Mouse (Mus musculus) urinary bladder, adult 2 months (tissue): Measurements from ENCODE around the gene Tmem163. TPM values are rescaled to one million over a fixed set of nuclear protein-coding genes. Genes with fewer than 3 reads are reported as not detected.

Source experiments
- DNase-seq: peaks from one replicate; pipeline ENCODE4 v3.0.0; 2022; ENCODE audit warnings: low spot score
- polyA plus RNA-seq: library from polyadenylated mRNA; depleted of rRNA; stranded (reverse); fragments of >200 nt; gene quantifications from 2 replicates; pipeline ENCODE4 v1.2.3, GENCODE M21; 2012

Tmem163 gene
- polyA plus RNA-seq, 1 experiment: 0.21 TPM

DNA sequence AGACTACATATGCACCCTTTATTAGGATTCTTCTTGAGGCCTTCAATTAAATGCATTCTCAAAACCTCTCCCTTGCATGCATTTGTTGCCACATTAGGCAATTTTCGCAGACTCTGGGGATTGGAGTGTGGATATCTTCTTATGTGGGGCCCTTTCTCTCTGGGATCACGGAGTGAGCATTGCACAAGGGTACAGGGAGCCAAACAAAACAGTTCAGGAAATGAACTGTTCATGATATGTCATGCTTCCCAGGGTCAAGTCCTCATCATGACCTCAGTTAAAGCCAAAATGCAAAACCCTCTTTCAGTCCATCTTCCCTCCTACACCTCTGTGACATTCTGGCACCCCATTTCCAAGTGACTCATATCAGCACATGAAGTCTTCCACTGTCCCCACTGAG is 27.8 kb downstream of the Tmem163 start:
- no peak for DNase-seq

DNA sequence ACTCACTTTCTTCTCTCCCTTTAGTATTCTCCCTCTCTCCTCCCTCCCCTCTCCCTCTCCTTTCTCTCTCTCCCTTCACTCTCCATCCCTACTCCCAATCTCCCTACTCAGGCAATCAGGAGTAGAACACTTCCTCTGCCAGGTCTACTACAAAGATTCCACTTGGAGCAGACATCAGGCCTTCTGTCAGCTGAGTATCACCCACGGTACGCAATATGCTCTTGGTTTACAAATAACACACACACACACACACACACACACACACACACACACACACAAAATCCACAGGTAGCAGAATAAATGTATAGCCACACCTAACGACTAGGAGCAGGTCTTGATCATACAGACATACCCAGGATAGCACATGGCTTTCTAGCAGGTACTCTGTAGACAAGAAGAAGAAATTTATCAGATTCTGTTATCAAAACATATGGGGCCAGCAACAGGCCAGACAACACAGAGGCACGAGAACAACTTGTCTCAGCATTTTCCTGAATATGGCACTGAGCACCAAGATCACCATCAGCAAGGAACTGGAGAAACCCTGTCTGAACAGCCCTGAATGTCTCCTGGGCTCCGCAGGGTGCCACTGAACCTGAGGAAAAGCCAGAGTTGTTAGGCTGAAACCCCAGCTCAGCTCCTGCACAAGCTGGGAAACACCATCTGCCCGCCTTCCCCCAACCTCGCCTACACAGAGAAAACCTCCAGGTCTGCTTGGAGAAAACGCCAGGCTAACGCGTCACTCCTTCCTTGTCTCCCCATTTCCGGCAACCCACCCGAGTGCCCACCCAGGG is 36.2 kb downstream of the Tmem163 start:
- no peak for DNase-seq

DNA sequence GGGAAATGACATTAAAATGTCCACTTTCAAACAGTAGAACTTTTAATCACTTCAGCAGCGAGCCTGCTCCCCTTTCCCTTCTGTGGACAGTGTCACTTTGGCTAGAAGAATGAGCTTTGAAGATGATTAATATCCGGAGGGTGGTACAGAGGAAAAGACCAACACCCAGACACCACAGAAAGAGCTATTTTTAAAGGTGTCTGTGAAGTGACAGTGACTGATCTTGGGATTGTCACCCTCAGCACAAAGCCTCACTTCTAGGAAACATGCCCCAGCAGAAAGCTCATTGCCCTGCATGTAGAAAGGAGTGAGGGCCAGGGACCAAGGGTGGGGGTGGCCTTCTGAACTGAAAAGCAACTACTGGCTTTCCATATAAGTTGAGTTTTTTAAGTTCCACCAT is 41.4 kb downstream of the Tmem163 start:
- no peak for DNase-seq

DNA sequence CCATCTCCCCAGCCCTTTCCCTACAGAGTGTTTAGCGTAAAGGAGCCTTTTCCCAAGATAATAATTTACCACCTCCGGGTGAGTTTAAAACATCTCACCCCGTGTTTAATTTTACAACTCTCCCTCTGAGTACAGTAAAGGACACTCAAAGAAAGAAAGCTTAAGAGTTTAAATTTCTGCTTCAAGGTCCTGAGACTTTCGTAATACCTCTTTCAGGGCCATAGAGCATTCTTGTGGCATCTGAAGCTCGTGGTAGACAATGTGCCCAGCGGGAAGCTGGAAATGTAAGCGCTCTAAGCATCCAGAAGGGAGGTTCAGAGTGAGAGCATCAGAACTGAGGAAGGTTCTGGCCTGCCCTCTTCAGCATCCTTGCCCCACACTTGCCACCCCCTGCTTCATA is 52.2 kb downstream of the Tmem163 start:
- no peak for DNase-seq

DNA sequence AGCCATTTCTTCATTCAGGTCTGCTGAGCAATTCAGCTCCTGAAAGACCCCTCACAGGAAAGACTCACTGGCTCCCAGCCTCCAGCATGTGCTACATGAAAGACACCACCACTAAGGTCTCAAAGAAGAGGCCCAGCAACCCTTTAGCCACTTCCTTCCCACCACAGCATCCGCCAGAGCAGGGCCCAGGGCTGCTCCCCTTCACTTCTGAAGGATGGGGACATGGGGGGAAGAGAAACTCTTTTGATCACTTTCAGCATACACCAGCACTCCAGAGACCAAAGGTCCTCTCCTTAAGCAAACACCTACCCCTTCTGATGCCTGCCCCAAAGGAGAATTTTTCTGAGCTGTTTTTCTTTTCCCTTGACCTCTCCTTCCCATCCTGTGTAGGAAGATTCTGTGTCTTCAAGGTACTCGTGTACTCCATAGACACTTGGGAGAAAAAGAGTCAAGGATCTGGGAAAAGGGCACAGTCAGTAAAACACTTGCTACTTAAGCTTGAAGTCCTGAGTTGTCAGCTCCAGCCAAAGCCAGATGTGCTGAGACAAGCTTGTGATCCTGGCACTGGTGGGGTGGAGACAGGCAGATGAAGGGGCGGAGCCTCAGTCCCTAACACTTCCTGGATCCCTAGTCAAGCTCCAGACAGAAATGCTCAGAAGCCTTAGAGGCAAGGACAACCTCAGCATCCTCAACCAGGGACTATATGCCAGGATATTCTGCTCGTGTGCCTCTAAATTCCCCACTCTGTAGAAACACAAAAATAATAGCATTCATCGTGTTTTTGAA is 53.6 kb downstream of the Tmem163 start:
- DNase-seq: no peak

DNA sequence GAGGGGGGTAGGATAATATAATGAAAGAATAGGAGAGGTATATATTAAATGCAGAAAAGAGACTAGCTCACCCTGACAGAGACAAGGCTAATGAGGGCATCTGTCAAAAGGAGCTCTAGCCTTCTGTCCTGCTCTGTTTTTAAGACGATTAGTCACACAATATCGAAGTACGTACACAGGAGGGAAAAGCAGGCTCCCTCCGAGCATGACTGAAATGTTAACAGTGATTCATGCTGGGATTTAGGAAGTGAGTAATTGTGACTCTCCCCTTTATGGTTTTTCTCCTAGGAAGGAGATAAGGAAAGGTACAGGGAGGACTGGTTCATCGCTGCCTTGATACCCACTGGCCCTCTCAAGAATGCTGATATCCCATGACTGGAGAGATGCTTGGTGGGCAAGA is 57.0 kb downstream of the Tmem163 start:
- no peak for DNase-seq

DNA sequence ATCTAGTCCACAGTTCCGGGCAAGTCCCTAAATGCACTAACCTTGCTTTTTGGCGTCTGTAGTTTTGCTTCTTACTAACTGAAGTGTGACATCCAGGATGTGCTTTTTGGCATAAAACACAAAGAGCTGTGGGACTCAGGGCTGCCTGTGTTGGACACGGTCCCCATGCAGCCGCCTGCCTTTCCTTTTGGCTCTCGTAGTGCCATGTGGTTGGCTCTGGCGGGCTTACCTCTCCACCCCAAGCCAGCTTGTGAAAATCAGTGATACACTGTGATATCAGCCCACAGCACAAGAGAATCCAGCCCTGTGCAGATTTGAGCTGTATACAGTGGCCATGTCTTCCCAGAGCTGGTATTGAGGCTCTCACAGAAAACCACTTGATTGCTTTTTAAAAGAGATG is 60.3 kb downstream of the Tmem163 start:
- DNase-seq: no peak

DNA sequence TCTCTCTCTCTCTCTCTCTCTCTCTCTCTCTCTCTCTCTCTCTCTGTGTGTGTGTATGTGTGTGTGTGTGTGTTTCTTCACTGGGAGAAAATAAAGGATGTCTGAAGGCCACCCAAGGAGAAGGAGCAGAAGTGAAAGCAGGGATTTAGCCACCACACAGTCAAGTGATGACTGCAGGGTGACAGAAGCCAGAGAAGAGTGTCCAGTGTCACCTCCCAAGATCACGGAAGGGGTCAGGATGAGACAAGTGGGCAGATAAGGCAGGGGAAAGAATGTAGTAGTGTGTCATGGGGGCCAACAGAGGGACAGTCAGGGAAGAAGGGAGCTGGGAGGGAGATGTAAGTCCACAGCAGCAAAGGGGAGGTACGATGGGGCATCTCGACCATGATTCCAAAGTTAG is 69.0 kb downstream of the Tmem163 start:
- DNase-seq: no peak

DNA sequence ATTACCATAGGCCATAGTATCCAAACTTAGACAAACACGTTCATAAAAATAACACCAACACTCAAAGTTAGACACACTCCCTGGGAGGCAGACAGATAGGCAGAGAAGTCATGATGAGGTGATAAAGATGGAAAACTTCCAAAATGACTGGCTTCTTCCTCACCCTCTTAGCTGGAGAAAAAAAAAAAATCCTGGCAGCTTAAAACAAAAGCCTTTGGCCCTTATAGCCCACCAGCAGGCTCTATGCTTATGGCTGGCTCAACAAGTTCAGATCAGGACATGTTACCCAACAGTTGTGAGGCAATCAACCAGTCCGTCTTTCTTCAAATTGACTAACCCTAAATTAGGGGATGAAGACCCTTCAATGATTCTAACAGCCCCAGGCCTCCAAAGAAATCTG is 69.5 kb downstream of the Tmem163 start:
- DNase-seq: no peak

DNA sequence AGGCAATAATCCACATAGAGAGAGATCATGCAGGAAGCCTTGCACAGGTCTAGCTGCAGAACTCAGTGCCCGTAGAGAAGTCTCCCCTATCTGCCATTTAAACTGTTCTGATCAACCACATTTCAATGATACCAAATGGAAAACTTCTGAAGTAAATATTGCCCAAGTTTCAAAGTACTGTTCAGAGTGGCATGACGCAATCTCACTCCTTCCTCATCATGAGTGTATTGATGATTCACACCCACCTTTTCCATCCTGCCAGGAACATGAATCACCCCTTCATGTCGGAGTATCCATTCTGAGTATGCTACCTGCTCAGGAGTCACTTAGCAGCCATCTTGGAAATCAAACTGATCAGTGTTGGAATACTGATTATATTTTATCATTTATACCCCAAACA is 71.0 kb downstream of the Tmem163 start:
- DNase-seq: no peak

DNA sequence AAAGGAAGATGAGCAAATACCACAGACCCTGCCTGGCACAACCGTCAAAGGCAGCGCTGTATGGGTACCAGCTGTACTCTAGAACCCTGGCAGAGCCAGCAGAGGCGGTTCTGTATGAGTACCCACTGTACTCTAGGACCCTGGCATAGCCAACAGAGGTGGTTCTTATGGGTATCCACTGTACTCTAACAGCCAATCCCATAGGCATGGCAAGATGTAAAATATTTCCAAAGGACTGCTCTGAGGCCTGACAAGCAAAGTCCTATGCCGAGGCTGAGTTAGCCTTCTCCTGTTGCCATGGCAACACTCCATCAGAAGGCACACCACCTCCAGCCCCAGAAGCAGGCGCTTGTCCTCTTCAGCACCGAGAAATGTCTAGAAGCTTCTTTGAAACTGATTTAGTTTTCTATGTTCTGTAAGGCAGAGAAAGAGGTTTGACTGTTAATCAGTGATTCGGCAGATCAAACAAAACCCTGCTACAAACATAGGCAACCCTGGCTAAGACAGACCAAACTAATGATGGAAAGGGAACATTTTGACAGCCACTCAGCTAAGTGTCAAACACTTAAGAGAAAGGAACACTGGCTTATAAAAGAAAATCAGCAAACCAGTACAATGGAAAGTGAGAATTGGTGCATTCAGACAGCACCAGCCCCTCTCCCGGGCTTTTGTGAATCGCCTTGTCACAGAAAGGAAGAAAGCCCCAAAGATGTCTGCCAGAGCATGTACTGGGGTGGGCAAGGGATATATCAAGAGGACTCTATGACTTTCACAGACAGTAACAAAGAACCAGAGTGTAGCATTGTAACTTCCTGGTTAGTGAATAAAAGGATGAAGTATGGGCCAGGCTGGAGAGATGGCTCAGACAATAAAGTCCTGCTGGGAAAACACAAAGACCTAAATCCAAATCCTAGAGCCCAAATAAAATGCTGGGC is 75.4 kb downstream of the Tmem163 start:
- no peak for DNase-seq

DNA sequence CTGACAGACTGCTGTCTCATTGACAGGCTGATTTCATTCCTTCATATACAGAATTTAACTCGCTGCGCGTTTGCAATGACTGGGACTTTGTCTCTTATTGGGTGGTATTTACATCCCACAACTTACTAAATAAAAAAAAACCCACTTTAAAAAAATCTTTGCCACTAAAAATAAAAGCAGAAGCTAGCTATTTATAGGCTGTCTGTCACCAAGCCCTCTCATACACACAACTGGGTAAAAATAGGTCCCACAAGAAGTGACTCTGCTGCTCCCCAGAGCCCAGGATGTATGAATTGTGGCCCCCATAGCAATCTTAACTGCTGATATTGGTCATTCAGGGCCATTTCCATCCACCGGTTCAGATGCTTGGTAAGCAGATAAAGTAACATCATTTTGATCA is 83.2 kb downstream of the Tmem163 start:
- DNase-seq: no peak

DNA sequence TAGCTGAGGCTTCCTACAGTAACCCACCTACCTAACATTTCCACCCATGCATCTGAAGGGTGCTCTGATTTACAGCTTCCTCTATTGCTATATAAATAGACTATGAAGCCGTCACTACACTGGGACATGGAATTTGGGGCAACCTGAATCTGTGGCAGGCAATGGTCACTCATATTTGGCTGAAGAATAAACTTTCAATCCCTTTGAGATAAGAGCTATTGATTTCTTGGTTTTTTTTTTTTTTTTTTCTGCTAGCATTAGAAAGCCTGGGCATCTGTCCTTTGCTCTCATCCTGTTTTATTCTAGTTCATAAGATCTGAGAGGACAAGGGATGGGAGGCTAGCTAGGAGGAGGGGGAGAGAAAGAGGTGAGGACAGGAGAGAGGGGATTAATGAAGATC is 83.6 kb downstream of the Tmem163 start:
- DNase-seq: no peak

DNA sequence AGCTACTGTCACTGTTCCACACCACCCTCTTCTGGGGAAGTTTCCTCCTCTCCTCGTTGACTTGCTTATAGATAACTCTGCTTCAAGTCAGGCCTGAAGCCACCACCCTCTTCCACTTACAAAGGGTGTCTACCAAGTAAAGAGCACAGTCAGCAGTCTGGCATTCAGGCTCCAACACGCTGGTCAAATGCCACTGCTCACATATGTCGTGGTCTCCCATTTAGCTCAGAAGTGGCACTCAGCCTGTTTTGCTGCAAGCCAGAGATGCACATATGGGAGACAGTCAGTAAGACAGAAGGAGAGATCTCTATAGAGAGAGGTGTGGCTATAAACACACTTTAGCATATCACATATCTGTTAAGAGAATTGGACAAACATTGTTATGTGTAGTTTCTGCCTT is 89.8 kb downstream of the Tmem163 start:
- no peak for DNase-seq

DNA sequence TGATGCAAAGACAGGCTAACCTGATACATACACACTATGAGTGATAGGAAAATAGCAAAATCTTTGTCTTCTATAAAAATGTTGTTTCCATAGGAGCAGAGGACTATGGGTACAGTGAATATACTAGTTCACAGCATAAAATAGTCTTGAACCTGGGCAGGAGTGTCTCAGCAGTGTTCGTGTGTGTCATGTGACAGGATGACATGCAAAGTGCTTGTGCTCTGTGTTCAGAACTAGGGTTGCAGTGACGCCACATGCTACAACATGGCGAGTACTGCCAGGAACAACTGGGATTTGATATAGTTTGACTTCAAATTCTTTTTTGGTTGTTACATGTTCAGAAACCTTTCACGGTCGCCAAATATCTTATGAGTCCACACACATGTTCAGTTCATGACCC is 92.3 kb downstream of the Tmem163 start:
- DNase-seq: no peak

DNA sequence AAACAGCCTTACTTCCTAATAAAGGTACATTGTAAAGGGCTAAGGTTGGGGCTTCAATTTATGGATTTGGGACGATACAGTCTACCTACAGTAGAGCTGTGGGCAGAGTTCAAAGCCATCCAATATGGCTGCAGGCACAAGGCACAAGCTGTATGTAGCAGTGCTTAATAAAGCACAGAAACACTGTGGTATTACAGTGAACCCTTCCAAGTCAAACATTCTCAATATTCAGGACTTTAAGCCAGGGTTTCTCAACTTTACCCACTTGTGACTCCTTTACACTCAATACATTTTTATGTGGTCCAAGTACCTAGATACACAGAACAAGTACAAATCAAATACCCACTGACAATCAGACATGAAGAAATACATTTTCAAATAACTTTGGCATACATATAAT is 93.2 kb downstream of the Tmem163 start:
- no peak for DNase-seq

DNA sequence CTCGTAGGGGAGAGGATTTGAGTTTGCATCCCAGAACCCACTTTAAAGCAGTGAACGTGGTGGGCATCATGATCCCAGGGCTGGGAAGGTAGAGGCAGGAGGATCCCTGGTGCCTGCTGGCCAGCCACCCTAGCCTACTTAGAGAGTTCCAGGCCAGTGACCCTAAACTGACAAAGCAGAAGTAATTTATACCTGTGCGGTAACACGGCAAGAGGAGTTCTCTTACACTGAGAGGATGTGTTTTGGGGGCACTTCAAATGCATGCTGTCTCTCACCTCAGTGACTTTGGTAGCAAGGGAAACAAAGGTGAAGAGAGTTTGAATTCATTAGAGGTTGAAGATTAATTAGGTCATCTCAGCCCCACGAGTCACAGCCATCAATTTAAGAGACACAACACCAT is 101.4 kb downstream of the Tmem163 start:
- DNase-seq: no peak

DNA sequence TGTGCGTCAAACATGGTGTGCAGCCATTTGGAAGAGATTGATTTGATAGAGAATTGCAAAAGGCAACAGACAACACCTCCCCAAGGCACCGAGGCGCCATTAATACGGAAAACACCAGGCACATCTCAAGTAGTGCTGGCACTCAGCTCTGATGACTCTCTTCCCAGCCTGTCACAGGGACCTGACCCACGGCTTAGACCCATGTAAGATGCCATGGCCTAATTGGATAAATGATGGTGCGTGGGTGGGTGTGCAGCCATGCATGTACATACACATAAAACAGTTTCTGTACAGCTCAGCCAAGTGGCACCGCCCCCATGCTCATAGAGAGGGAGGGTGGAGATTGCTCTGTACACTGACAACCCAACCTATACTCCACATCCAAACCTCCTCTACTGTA is 102.3 kb downstream of the Tmem163 start:
- DNase-seq: no peak

DNA sequence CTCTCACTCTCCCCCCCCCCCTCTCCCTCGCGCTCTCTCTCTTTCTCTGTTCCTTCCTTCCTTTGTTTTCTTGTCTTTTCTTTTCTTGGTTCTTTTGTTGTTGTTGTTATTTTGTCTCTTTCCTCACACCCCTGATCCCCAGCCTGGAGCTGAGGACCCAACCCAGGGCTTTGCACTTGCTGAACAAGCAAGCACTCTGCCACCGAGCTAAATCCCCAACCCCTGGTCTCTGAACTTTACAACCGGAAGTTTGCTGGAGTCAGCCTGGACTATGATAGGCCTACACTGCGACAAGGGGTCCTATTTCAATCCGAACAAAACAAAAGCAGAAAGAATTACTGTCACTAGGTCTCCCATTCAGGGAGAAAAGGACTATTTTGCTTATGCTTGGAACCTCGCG is 102.8 kb downstream of the Tmem163 start:
- no peak for DNase-seq

DNA sequence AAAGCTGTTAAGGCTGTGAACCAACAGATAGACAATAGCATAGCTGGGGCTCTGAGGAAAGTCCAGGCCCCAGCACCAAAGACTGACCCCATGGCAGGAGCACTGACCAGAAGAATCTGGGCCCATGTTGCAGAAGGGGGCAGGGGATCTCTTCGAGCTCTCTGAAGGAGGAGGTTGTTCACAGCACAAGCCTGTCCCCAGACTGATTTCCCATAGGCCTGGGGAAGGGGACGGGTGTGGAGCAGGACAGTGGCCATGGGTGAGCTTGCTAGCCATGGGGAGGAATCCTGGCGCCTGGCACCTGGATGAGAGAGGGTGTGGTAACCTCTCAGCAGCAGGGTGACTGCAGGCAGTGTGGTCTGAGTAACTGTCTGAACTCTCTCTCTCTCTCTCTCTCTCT is 103.2 kb downstream of the Tmem163 start:
- no peak for DNase-seq

DNA sequence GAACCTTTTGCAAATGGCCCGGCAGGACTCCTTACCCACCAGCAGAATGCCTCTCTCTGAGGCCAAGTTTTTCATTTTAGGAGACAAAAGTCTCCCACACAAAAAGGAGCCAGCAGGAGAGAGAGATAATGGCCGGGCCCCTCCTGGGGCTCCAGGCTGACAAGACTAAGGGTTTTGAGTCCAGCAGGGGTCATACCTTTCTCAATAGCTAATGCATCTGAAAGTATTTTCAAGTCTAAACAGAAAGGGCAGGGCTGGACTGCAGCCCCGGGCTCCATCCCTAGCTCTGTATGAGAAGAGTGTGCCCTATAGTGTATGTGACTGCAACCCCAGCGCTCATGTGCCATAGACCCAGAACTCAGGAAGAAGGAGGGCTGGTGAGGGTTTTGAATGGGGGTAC is 103.7 kb downstream of the Tmem163 start:
- DNase-seq: no peak

DNA sequence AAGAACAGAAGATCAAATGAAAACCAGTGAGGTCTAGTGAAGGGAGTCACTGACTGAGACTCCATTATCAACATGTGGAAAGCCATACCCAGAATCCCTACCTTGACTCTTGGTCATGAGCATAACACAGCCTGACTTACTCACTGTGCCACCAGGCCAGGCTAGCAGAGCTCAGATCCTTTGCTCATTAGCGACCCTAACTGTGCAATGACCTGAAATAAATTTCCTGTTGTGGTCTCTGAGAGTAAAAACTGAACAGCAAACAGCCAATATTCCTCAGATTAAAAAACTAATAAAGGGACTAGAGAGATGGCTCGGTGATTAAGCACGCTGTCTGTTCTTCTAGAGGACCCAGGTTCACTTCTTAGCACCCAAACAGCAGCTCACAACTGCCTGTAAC is 106.2 kb downstream of the Tmem163 start:
- DNase-seq: no peak
